Mouse (Mus musculus) layer of hippocampus, adult 8-10 months (tissue): Measurements from ENCODE around the gene Gm10961. TPM values are rescaled to one million over a fixed set of nuclear protein-coding genes. Genes with fewer than 3 reads are reported as not detected.

Experiments
- DNase-seq, 2 experiments: peaks; one replicate each; pipeline ENCODE4 v3.0.0; 2022; ENCODE audit warnings: low spot score in 2 of 2
- total RNA-seq, 4 experiments: library from RNA; stranded (reverse); gene quantifications; 2 replicates each; pipeline ENCODE4 v1.2.4; 2022

Gm10961 gene
- total RNA-seq, 4 experiments from 2014 or later: not detected

DNA sequence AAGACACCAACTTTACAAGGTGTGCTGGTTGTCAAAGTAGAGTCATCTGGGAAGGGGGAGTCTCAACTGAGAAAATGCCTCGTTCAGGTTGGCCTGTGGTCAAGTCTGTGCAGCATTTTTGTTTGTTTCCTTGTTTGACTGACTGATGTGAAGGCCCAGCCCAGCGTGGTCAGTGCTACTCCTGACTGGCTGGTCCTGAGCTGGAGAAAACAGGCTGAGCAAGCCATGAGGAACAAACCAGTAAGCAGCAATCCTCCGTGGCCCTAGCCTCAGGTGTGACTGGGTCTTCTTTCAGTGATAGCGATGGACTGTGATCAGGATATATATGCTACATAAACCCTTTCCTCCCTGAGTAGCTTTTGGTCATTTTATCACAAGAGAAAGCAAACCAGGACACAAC lies 25.8 kb downstream of the Gm10961 start:
- DNase-seq: no peak

DNA sequence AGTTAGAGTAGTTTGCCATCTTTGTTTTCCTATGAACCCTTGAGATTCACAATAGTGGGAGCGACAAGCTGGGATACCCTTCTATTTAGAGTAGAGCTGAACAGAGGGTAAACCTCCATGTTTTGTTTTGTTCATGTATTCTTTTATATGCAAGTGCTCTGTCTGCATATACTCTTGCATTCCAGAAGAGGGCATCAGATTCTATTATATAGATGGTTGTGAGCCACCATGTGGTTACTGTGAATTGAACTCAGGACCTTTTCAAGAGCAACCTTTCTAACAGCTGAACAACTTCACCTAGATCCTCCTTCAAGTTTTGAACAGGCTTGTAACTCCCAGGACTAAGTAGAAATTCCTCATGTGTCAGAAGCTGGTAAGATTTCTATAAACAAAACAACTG lies 27.9 kb downstream of the Gm10961 start:
- DNase-seq: no peak

DNA sequence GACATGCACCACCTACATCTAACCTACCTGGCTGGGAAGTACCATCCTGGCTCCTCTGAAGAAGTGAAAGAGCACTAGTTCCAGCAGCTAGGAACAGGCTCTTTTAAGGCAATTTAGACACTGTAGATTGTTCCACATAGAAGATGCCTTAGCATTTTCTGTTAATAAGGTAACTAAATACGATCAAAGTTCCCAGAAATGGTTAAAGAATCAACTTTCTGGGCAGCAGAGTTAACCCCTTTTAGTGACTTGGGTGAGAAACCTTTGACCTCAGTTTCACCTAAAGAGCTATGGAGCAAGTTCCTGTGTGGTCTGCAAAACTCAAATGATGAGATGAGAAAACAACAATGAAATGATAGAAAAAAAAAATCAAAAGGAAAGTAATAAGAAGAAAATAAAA lies 33.5 kb downstream of the Gm10961 start:
- no peak for DNase-seq

DNA sequence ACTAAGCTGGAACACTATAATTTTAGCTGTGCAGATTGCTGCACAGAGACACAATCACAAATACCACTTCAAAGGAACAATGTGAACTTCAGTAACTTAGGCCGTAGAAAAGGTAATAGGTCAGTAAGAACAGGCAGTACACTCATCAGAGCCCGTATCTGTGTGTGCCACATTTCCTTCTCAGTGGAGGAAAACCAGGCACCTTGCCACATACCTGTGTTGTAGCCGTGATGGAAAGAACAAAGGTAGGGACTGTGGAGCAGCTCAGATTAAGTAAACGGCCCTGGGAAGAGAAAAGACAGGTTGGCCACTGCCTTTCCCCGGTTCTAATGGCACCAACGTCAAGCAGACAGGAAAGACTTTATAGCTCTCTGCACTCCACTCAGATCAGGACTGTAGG lies 36.3 kb downstream of the Gm10961 start:
- DNase-seq: no peak

DNA sequence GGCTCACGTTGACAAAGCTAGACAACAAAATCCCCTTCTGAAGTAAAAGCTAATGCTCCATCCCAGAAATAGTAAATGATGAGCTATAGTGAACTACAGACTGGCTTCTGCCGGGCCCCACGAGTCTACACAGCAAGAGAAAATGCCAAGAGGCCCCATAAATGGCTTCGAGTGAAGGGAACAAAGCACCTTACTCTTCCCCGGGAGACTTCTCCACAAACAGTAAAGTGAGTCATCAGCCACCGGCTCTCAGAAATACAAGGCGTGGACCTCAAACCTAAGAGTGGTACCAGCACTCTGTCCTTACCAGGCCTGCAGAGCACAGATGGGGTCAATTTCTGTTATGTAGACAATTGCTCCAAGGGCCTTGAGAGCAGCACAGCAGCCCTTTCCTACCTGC lies 37.7 kb downstream of the Gm10961 start:
- no peak for DNase-seq

DNA sequence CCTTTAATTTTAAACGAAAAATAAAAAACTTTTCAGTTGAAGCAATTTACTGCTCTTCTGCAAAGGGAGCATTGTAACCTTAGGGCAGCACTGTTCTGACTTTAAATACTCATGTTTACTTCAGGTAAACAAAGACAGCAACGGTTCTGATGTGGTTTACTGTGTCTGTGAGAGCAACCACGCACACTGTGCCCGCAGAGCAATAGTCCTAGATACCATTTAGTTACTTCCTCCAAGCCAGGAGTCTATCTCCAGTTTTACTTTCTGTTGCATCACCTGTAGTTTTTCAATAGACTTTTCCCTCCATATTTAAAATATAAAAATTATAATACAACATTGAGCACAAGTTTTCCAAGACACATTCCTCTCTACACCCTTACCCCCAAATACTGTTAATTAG lies 39.4 kb downstream of the Gm10961 start:
- DNase-seq: no peak

DNA sequence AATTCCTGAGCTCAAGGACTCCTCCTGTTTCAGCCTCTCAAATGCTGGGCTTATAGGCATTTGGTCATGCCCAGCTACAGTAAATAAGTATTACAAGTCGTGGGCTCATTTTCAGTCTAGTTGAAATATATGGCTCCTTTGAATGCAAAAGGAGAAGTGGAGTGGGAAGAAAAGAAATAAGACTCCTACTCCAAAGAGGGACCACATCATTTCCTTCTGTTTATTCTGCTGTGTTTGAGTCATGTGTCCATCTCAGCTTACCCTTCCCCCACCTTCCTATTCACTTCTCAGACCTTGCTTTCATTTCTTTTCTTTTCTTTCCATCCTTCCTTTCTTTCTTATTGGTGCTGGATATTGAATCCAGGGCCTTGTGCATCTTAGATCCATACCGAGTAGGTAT lies 40.4 kb downstream of the Gm10961 start:
- no peak for DNase-seq

DNA sequence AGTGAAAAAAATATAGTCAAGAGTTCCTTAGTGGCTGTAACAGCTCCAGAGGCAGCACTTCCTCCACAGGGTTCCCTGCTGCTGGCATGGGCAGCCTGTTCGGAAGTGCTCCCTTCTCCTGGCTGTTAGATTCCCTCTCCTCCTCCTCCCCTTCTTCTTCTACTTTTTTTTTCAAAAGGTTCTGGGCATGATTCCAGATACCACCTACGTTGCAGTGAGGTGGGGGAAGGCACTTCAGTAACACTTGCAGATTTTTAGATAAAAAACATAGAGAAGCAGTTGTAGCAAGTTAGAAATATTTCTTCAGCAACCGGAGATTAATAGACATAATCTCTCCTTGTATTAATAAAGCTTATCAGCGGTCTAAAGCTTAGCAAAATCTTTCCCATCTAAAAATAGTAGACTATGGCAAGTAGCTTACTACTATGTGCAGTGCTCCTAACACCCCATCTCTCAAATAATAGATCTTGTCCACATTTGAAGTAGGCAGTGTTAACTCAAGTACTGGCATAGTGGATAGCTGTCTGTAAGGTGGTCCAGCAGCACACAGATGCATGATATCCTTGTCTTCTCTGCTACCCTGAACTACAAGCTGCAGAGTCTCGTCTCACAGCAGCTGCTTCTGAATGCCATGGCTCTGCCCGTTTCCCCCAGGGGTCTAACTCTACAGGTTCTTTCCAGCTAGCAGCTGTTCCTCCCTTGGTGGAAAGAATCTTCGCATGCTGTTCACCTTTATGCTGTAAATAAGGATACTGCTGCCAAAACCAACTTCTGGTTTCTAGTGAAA lies 49.9 kb downstream of the Gm10961 start:
- peak; percentile 60 to 65 for DNase-seq

Other genes with a start within 250 kb of the Gm10961 start
- gene Kcnc4, start 171.8 kb upstream of the Gm10961 start, total RNA-seq: 10 to 100 TPM; 51.8 to 70.3 (median 61.7) TPM
- gene Slc6a17, start 113.3 kb upstream of the Gm10961 start, total RNA-seq: 100 to 1,000 TPM; 272 to 323 (median 290) TPM
- gene Ubl4b, start 76.2 kb upstream of the Gm10961 start, total RNA-seq: not detected
- 1 to 10 TPM in 1 of 4 experiments, under 1 TPM in 2, not detected in 1; 0.45 to 1.4 (median 0.83) TPM for gene Alx3, start 36.3 kb upstream of the Gm10961 start, total RNA-seq
- 10 to 100 TPM; 68.0 to 82.8 (median 70.7) TPM for gene Strip1, start 372 bp downstream of the Gm10961 start, total RNA-seq
- gene Ahcyl1, start 65.2 kb downstream of the Gm10961 start, total RNA-seq: 100 to 1,000 TPM; 302 to 352 (median 331) TPM
- gene Csf1, start 129.1 kb downstream of the Gm10961 start, total RNA-seq: 10 to 100 TPM; 24.9 to 58.2 (median 39.9) TPM
- gene Eps8l3, start 245.9 kb downstream of the Gm10961 start, total RNA-seq: not detected